Mouse (Mus musculus) gastrocnemius, adult 2 months (tissue): ENCODE results near the gene Abca1. TPM values are rescaled to one million over a fixed set of nuclear protein-coding genes. Genes with fewer than 3 reads are reported as not detected.

Experiments
- DNase-seq: peaks from one replicate; pipeline ENCODE4 v3.0.0; 2022
- H3K27ac ChIP-seq: fragments of 200-600 bp; 2 replicates; pipeline ENCODE4 v1.8.1; 2022; ENCODE audit warnings: mild to moderate bottlenecking
- H3K4me3 ChIP-seq: fragments of 200-600 bp; 2 replicates; pipeline ENCODE4 v1.8.1; 2022; ENCODE audit warnings: mild to moderate bottlenecking, moderate library complexity
- CTCF ChIP-seq: fragments of 200-600 bp; IDR thresholded peaks from 2 replicates; pipeline ENCODE4 v1.8.1; 2022; ENCODE audit warnings: antibody characterized with exemption, mild to moderate bottlenecking, moderate library complexity
- intact Hi-C: fragments of 180-260 bp; cut with DNase I; formaldehyde crosslinking; loops from one replicate; pipeline ENCODE4 v1.15.1; 2025
- total RNA-seq, 2 experiments: library from RNA; stranded (reverse); gene quantifications; 2 replicates each; pipeline ENCODE4 v1.2.3; 2021

The Abca1 gene
- total RNA-seq, 2 experiments from 2014 or later = 5.9 to 8.6 TPM

- no peak for TF ChIP-seq CTCF
- intact Hi-C loops = no loop called here
- no peak for DNase-seq
- Histone ChIP-seq H3K27ac (no peak overlapping the region), H3K4me3 (no peak overlapping the region)
Measured at GRCm38 (mm10) chr4:53093615-53094014, 66.1 kb downstream of the Abca1 start.

DNA sequence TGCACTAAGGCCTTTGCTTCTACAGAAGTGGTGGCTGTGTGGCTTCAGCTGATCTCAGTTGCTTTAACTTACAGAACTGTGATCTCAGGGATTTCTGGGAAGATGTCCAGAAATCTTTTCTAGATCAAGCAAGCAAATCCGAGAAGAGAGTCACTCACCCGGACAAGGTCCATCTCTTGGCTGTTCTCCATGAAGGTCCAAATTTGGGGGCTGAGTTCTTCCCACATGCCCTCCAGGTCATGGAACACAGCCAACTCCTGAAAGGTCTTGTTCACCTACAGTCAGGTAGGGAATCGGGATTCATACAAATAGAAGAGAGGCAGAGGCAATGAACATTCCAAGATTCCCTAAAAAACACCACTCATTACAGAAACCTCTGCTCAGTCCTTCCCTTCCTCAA is 70.1 kb downstream of the Abca1 start:
- no peak for TF ChIP-seq CTCF
- Histone ChIP-seq H3K4me3 (no peak overlapping the region), H3K27ac (no peak overlapping the region; the same call in 1 of the 2 replicates)
- intact Hi-C loops = no loop called here
- DNase-seq = no peak

GRCm38 (mm10) chr4:53088999-53089398 is 70.7 kb downstream of the Abca1 start:
- intact Hi-C loops = no loop called here
- no peak overlapping the region for H3K4me3 ChIP-seq
- no peak for TF ChIP-seq CTCF
- no peak for DNase-seq
- H3K27ac ChIP-seq = no peak overlapping the region; the same call in 1 of the 2 replicates

DNA sequence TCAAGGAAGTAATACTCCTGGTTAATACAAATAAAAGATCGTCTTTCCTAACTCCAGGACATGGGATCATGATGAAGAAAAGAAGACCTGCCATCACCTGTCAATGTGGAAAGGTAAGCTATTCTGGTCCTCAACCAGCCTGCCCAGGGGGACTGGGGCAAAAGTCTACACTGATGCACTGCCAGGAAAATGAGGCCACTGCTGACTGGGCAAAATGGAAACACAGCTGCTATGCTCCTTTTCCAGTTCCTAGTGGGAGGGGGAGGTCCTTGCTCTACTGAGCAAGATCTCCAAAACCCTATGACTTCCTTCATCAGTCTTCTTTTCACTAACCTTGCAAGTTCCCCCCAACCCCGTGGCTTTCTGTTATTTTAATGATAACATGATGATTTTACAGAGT is 73.1 kb downstream of the Abca1 start:
- Histone ChIP-seq H3K4me3 (no peak overlapping the region), H3K27ac (peak overlapping the region; percentile 35; the same call in 1 of the 2 replicates)
- intact Hi-C loops = no loop called here
- TF ChIP-seq CTCF = no peak
- DNase-seq = peak; percentile 47

DNA sequence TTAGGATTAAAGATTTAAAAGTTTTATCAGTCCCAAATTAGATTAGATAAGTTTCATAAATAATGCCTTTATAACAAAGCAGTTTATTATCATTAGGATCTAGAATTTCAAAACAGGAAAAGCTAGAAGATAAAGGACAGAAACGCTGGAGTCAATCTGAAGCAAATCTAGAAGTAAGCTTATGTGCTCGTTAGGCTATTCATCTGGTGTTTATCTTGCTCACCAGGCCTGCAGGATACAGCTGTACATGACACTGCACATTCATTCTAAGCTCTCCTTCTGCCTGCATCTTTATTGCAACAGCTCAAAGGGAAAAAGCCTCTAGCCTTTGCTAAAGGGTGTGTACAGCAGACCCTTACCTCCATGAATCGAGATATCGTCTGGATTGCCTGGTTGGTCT is 74.1 kb downstream of the Abca1 start:
- TF ChIP-seq CTCF = no peak
- no peak overlapping the region for H3K4me3 ChIP-seq
- DNase-seq = no peak
- intact Hi-C loops = no loop called here
- peak overlapping the region; percentile 35; the same call in 1 of the 2 replicates for H3K27ac ChIP-seq

GRCm38 (mm10) chr4:53083071-53083470 is 76.6 kb downstream of the Abca1 start:
- H3K27ac ChIP-seq = peak overlapping the region; percentile 63
- H3K4me3 ChIP-seq = no peak overlapping the region
- no peak for TF ChIP-seq CTCF
- peak; percentile 50 for DNase-seq
- intact Hi-C loops = loop anchor here (5.0 kb wide), 1 partner anchor 46 kb away; no protein-coding TSS in a partner anchor

GRCm38 (mm10) chr4:53082451-53082850 is 77.2 kb downstream of the Abca1 start:
- no peak overlapping the region for H3K4me3 ChIP-seq
- peak overlapping the region; percentile 63 for H3K27ac ChIP-seq
- TF ChIP-seq CTCF = no peak
- no peak for DNase-seq
- intact Hi-C loops = loop anchor here (5.0 kb wide), 1 partner anchor 45 kb away; no protein-coding TSS in a partner anchor

GRCm38 (mm10) chr4:53081851-53082250 is 77.8 kb downstream of the Abca1 start:
- no peak for DNase-seq
- TF ChIP-seq CTCF = no peak
- H3K27ac ChIP-seq = peak overlapping the region; percentile 63
- intact Hi-C loops = loop anchor here (5.0 kb wide), 1 partner anchor 45 kb away; no protein-coding TSS in a partner anchor
- no peak overlapping the region for H3K4me3 ChIP-seq

GRCm38 (mm10) chr4:53080290-53080689 is 79.4 kb downstream of the Abca1 start:
- TF ChIP-seq CTCF = no peak
- H3K4me3 ChIP-seq = no peak overlapping the region
- 0 out of 2 replicates have a peak overlapping the region, but pooled peaks have one; percentile 28 for H3K27ac ChIP-seq
- no peak for DNase-seq
- intact Hi-C loops = loop anchor here (5.0 kb wide), 1 partner anchor 43 kb away; no protein-coding TSS in a partner anchor

DNA sequence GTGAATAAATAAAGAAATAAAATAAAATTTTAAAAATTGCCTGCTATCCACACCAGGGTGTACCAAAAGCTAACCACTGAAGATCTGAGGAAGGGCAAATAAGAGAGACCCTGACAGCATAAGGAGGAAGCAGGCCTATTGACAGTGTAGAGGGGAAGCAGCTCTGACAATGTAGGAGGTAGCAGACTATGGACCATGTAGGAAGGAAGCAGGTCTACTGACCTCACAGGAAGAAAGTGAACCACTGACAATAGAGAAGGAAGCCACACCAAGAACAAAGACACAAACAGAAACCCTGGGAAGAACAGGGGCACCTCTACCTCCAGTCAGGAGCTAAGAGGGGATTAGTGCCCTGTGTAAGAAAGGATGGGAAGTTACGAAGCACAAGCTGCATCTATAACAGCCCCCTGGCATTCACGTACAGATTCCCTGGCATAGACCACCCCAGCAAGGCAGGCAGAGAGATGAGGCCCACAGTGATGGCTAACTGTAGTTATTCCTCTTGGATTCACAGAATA is 80.8 kb downstream of the Abca1 start:
- Histone ChIP-seq H3K4me3 (no peak overlapping the region), H3K27ac (peak overlapping the region; percentile 72)
- TF ChIP-seq CTCF = no peak
- intact Hi-C loops = no loop called here
- DNase-seq = no peak

DNA sequence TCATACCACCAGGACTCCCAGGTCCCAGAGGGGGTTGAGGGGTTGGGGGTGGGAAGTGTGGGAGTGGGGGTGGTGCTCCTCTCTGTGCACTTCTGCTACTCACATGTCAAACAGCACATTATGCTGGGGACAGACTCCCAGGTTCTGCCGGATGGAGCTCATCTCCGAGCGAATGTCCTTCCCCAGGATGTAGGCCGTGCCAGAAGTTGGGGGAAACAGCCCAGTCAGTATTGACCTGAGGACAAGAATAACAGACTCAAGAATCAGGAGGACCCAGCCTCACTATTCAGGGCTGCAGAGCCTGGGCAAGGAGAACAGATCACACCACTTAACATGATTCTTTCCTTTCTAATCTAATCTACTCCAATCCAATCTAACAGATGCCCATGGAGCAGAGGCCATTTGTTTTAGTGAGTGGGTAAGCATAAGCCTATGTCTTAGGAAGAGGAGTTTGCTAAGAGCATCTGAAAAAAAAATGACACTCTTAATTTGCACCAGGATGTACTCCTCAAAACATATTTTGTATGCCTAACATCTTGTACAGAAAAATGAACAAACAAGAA is 82.8 kb downstream of the Abca1 start:
- no peak overlapping the region for H3K27ac ChIP-seq

GRCm38 (mm10) chr4:53073025-53073424 is 86.7 kb downstream of the Abca1 start:
- intact Hi-C loops = no loop called here
- no peak overlapping the region for H3K27ac ChIP-seq
- no peak overlapping the region for H3K4me3 ChIP-seq
- TF ChIP-seq CTCF = no peak
- DNase-seq = no peak

More for the DNA sequence above, 82.8 kb downstream of the Abca1 start:
- intact Hi-C loops = no loop called here
- DNase-seq = no peak
- no peak overlapping the region for H3K4me3 ChIP-seq
- TF ChIP-seq CTCF = no peak

GRCm38 (mm10) chr4:53062301-53063008 is 97.2 kb downstream of the Abca1 start:
- intact Hi-C loops = no loop called here
- Histone ChIP-seq H3K4me3 (no peak overlapping the region), H3K27ac (no peak overlapping the region)
- no peak for TF ChIP-seq CTCF
- DNase-seq = no peak
